Mouse (Mus musculus) E14TG2a.4 (cell line): ENCODE measurements around the gene Cfb.

ENCODE experiments used
- CTCF ChIP-seq: conservative IDR thresholded peaks from 2 replicates; pipeline ENCODE4 v1.5.1; 2014; ENCODE audit warnings: low read length
- NANOG ChIP-seq: IDR thresholded peaks from 2 replicates; pipeline ENCODE4 v1.6.1; 2014; ENCODE audit warnings: borderline replicate concordance, low read length, mixed read lengths
- POU5F1 ChIP-seq: IDR thresholded peaks from 2 replicates; pipeline ENCODE4 v1.6.1; 2014; ENCODE audit warnings: low read length, borderline replicate concordance

- TF ChIP-seq CTCF = no peak
- no peak for TF ChIP-seq NANOG
- TF ChIP-seq POU5F1 = no peak
Observed at GRCm38 (mm10) chr17:34881683-34882310, 19.5 kb upstream of the Cfb start, which contains the start of gene Gm20547.
